Mouse (Mus musculus) layer of hippocampus, postnatal 14 days (tissue): ENCODE data around the gene Nhsl2. TPM values are rescaled to one million over a fixed set of nuclear protein-coding genes. Genes with fewer than 3 reads are reported as not detected.
"Not testable (repeated sequence)": the region's sequence is repeated elsewhere in the genome, so short reads cannot be mapped to it uniquely, and the experiment has no call there.

ENCODE experiments used
- DNase-seq, 2 experiments: peaks; one replicate each; pipeline ENCODE4 v3.0.0; 2021 to 2022; ENCODE audit warnings: low spot score in 2 of 2, mixed read lengths in 1 of 2
- microRNA-seq, 2 experiments: library from miRNA; unstranded; fragments of <30 nt; microRNA quantifications; one replicate each; pipeline ENCODE4 v1.2.0; 2021
- total RNA-seq, 2 experiments: library from RNA; stranded (reverse); gene quantifications; 2 replicates each; pipeline ENCODE4 v1.2.3; 2021

Gene Nhsl2
- total RNA-seq, 2 experiments from 2014 or later: 30.7 to 32.6 TPM

DNA sequence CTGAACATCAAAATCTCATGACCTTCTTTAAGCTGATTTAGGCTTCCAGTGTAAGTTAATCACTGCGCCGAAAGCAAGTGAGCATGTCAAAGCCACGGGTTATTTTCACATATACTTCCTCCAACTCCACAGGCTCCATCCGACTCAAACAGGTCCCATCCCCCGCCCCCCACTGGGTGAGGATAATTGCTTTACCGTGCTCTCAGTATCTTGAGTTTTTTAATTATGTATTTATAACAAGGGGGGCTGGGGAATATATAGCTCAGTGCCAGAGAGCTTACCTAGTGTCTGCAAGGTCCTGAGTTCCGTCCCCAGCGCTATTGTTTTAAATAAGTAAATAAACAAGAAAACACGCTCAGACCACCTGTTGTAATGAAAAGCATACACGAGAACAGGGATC lies 231.9 kb downstream of the Nhsl2 start:
- DNase-seq: no peak

GRCm38 (mm10) chrX:102081573-102082279 lies 232.5 kb downstream of the Nhsl2 start:
- DNase-seq: no peak

DNA sequence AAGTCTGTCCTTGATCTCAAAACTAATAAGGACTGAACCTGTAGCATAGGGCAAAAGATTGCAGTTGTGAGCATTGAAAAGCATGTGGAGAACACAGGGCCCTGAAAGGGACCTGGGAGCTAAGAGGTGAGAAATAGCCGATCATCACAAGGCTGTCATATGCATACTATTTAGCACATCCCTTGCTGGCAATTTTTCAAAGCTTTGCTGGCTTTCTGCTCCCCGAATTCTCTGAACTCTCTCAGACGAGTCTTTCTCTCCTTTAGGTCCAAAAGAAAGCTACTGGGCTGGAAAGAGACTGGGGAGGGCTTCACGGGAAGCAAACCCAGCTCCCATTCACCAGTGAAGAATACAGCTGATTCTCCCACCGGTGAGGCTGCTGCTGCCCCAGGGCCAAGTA lies 233.2 kb downstream of the Nhsl2 start:
- no peak for DNase-seq

GRCm38 (mm10) chrX:102085798-102086443 lies 236.7 kb downstream of the Nhsl2 start:
- no peak for DNase-seq

GRCm38 (mm10) chrX:102090605-102091004 lies 241.4 kb downstream of the Nhsl2 start:
- no peak for DNase-seq

- no peak for DNase-seq
These were observed 245.3 kb downstream of the Nhsl2 start for GRCm38 (mm10) chrX:102094381-102094904.

- DNase-seq: no peak
These were observed 252.7 kb downstream of the Nhsl2 start for GRCm38 (mm10) chrX:102101886-102102285.

- DNase-seq: not testable (repeated sequence)
These were observed 254.6 kb downstream of the Nhsl2 start for GRCm38 (mm10) chrX:102103830-102104229.

DNA sequence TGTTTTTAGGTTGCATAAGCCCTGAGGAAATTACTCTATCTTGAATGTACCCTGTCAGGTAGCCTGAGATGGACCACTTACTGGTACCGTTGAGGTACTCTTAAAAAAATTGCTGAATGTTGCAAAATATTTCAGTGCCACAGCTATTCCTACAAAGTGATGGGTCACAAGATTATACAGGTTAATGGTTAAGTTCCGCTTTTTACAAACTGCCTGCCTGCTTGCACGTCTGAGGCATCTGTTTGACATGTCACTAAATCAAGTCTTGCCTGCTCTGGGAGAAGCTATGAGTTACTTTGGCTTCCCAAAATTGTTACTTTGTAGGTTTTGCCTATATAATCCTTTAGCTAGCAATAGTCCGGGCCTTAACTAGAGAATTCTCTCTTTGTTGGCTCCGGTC lies 260.2 kb downstream of the Nhsl2 start:
- DNase-seq: not testable (repeated sequence)

DNA sequence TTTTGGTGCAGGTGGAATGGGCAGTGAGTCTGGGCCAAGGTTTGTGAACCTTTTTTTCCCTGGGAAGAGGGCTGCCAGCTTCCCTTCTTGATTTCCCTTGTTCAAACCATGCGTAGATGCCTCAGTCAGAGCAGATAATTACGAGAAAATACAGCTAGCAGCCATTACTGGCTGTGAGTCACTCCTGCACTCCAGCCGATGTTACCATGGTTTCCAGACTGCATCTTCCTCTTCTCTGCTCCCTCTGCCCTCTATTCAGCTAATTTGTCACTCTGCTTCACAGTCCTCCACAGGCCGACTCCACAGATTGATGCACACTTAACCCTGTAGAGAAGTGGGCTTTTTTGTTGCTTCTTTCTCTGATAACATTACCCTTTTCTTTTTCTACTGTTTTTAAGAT lies 266.5 kb downstream of the Nhsl2 start:
- DNase-seq: peak in 1 of 2 experiments; percentile 7

DNA sequence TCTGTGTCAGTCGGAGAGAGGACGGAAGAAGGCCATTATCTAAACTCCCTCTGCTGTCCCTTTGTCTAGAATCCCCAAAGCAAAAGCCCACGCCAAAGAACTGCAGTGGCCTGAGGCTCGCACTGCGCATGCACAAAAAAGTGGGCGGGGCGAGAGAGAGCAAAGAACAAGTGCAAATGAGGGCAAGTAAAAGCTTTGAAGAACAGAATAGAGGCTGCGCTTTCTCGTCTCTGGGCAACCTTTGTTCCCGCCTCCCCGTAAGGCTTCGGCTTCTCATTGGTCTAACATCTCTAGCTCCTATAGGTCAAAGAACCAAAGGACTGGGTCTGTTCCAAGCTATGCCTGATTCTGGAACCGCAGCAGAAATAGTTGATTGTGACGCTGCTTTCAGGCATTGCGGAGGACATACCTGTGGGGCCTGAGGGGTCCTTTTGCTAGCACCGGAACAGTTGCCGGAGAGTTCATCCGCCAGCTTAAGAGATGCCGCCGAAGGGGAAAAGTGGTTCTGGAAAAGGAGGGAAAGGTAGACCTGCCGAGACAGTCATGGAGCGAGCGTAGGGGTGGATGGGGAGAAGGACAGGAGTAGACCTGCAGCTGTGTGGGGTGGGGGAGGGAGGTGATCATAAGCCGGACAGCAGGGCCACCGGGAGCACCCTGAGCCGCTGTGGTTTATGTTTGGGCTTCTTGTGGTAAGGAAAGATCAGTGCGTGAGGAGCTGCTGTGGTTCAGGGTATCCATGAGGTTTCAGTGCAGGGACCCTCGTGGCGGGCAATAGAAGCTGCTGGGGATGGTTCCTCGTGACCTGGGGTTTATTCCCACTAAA lies 270.1 kb downstream of the Nhsl2 start, which contains the start of gene Pin4:
Gene Pin4 (plus strand): TSS at position 406 of the 823 bp plus-strand sequence.
- peak; percentile 84 to 94 for DNase-seq

DNA sequence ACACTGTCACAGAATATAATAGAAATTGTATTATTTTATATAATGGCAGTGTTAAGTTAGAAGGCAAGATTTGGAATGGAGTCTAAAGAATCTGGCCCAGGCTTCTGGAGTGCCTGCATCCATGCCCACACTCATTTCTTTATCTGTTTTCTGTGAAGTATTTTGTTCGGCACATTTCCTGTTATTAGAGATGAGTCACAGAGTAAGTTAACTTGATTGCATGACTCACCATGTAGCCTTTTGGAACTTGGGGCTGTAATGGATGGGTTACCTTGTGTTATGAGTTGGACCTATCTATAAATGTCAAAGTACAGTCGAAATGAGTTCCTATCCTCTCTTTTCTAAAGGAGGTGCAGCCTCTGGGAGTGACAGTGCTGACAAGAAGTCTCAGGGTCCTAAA lies 272.1 kb downstream of the Nhsl2 start:
- DNase-seq: no peak

GRCm38 (mm10) chrX:102141157-102141556 lies 292.0 kb downstream of the Nhsl2 start:
- DNase-seq: no peak

Small RNAs within 50 kb of the gene (microRNA-seq; reads per million reads assigned to microRNA genes)
- gene Gm27843: 0 reads per million in 2 experiments

Other genes starting within 250 kb of the Nhsl2 start
- gene Ogt, start 209.3 kb upstream of the Nhsl2 start, total RNA-seq: 100 to 1,000 TPM; 187 to 208 TPM
- gene Cxcr3, start 115.1 kb upstream of the Nhsl2 start, total RNA-seq: not detected
- not detected for gene Gm4779, start 55.0 kb upstream of the Nhsl2 start, total RNA-seq
- not detected for gene 8030474K03Rik, start 54.7 kb upstream of the Nhsl2 start, total RNA-seq
- 10 to 100 TPM in 1 of 2 experiments, 1 to 10 TPM in 1; 8.9 to 10.1 TPM for gene Rtl5, start 221.9 kb downstream of the Nhsl2 start, total RNA-seq